Mouse (Mus musculus): ENCODE measurements at regions not wholly inside any gene's neighbourhood (a gene's known extent, or its start where the extent isn't known, plus 50 kb on each side); places are given as distances from the start of the nearest gene placed in this dataset.

DNA sequence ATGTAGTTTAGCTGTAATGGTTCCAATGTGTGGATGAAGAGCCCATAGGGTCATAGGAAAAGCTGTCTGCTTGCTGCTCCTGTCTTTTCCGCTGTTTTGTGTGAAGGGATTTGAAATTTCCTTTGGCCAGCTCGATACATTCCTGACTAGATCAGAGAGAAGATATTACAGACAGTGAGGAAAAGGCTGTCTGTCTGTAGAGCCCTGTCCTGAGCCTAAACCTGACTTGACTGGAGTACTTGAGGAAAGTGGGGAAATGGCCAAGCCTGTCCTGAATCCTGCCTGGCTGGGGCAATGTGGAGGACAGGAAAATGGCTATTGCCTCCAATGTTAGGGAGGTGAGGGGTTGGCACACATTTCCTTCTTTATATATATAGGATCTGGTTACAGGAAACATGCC is 601.0 kb upstream of the Nrp1 start:
- TF ChIP-seq CTCF (IDR thresholded peaks at IDR 0.05; ENCODE audit: borderline replicate concordance, insufficient read depth, low read depth, low read length) (no peak), POLR2A (IDR thresholded peaks at IDR 0.05; ENCODE audit: borderline replicate concordance, insufficient read depth, low read length) (no peak)
